Mouse (Mus musculus): ENCODE measurements around the gene Ppp1r1b.
"Not testable (repeated sequence)": the region's sequence is repeated elsewhere in the genome, so short reads cannot be mapped to it uniquely, and the experiment has no call there.

The Ppp1r1b gene

GRCm38 (mm10) chr11:98371556-98372240 is 23.5 kb downstream of the Ppp1r1b start:
- no peak for DNase-seq (ENCODE audit: low read depth, low spot score)

GRCm38 (mm10) chr11:98372406-98372805 is 24.2 kb downstream of the Ppp1r1b start:
- DNase-seq (ENCODE audit: low read depth, low spot score) = peak; percentile 67

- no peak for DNase-seq (ENCODE audit: low read depth, low spot score)
These were observed 25.0 kb downstream of the Ppp1r1b start for GRCm38 (mm10) chr11:98373244-98373643.

- DNase-seq (ENCODE audit: low read depth, low spot score) = peak; percentile 72
These were observed 26.1 kb downstream of the Ppp1r1b start for GRCm38 (mm10) chr11:98374266-98374665.

GRCm38 (mm10) chr11:98376756-98377155 is 28.6 kb downstream of the Ppp1r1b start:
- DNase-seq (ENCODE audit: low read depth, low spot score) = no peak

GRCm38 (mm10) chr11:98377787-98378186 is 29.6 kb downstream of the Ppp1r1b start:
- peak; percentile 94 for DNase-seq (ENCODE audit: low read depth, low spot score)

- no peak for DNase-seq (ENCODE audit: low read depth, low spot score)
These were observed 31.2 kb downstream of the Ppp1r1b start for GRCm38 (mm10) chr11:98379379-98379778.

GRCm38 (mm10) chr11:98380106-98380505 is 31.9 kb downstream of the Ppp1r1b start:
- DNase-seq (ENCODE audit: low read depth, low spot score) = peak; percentile 59

- no peak for DNase-seq (ENCODE audit: low read depth, low spot score)
These were observed 33.4 kb downstream of the Ppp1r1b start for GRCm38 (mm10) chr11:98381651-98382050.

- DNase-seq (ENCODE audit: low read depth, low spot score) = not testable (repeated sequence)
These were observed 34.2 kb downstream of the Ppp1r1b start for GRCm38 (mm10) chr11:98382405-98382804.

GRCm38 (mm10) chr11:98383261-98384030 is 35.2 kb downstream of the Ppp1r1b start, which contains the start of gene Tcap:
Gene Tcap (plus strand): TSS chr11:98383811.
- peak; percentile 97 for DNase-seq (ENCODE audit: low read depth, low spot score)

GRCm38 (mm10) chr11:98384216-98384615 is 36.0 kb downstream of the Ppp1r1b start:
- no peak for DNase-seq (ENCODE audit: low read depth, low spot score)

- peak; percentile 93 for DNase-seq (ENCODE audit: low read depth, low spot score)
These were observed 36.8 kb downstream of the Ppp1r1b start for GRCm38 (mm10) chr11:98384721-98385637.

GRCm38 (mm10) chr11:98385638-98386585 is 37.7 kb downstream of the Ppp1r1b start, which contains the start of gene Pnmt:
Gene Pnmt (plus strand): TSS chr11:98386450.
- DNase-seq (ENCODE audit: low read depth, low spot score) = peak; percentile 78

- DNase-seq (ENCODE audit: low read depth, low spot score) = peak; percentile 57
These were observed 38.4 kb downstream of the Ppp1r1b start for GRCm38 (mm10) chr11:98386596-98386995.

GRCm38 (mm10) chr11:98387056-98387577 is 38.9 kb downstream of the Ppp1r1b start:
- peak; percentile 67 for DNase-seq (ENCODE audit: low read depth, low spot score)

- DNase-seq (ENCODE audit: low read depth, low spot score) = peak; percentile 65
These were observed 40.1 kb downstream of the Ppp1r1b start for GRCm38 (mm10) chr11:98388282-98388681.

GRCm38 (mm10) chr11:98389221-98389780 is 41.1 kb downstream of the Ppp1r1b start:
- no peak for DNase-seq (ENCODE audit: low read depth, low spot score)

- no peak for DNase-seq (ENCODE audit: low read depth, low spot score)
These were observed 41.9 kb downstream of the Ppp1r1b start for GRCm38 (mm10) chr11:98390141-98390540.

GRCm38 (mm10) chr11:98392034-98392433 is 43.8 kb downstream of the Ppp1r1b start:
- DNase-seq (ENCODE audit: low read depth, low spot score) = no peak

Measured in skeletal muscle tissue, adult 2 months (tissue).